Mouse (Mus musculus): ENCODE measurements around the gene Snx10. TPM values are rescaled to one million over a fixed set of nuclear protein-coding genes. Genes with fewer than 3 reads are reported as not detected.

The Snx10 gene
- polyA plus RNA-seq, 1 experiment from 2014 or later = 21.4 TPM

Small RNA genes within 50 kb of the gene (microRNA-seq; reads per million reads assigned to microRNA genes)
- gene Gm22914 = not detected

Other genes starting within 250 kb of the Snx10 start
- gene Nfe2l3, start 91.2 kb upstream of the Snx10 start, polyA plus RNA-seq (2016; fragmentation: Nextera tagmentation; extraction: Ambion mirVana) = 5.3 and 5.4 TPM in 2 replicates
- gene Hnrnpa2b1, start 54.0 kb upstream of the Snx10 start, polyA plus RNA-seq (2016; fragmentation: Nextera tagmentation; extraction: Ambion mirVana) = 1,461 and 1,470 TPM in 2 replicates
- gene Cbx3, start 53.5 kb upstream of the Snx10 start, polyA plus RNA-seq (2016; fragmentation: Nextera tagmentation; extraction: Ambion mirVana) = 372 and 391 TPM in 2 replicates